Mouse (Mus musculus) ES-E14 (cell line): ENCODE data around the gene Bach1. TPM values are rescaled to one million over a fixed set of nuclear protein-coding genes. Genes with fewer than 3 reads are reported as not detected.

Experiments
- DNase-seq: peaks from one replicate; pipeline ENCODE4 v3.0.0-alpha.2; 2013; ENCODE audit warnings: low read depth, low spot score
- H3K27ac ChIP-seq: 2 replicates; pipeline ENCODE4 v1.5.1; 2012; ENCODE audit warnings: low read depth, mild to moderate bottlenecking, low read length, moderate library complexity, mixed read lengths; ENCODE audit not compliant: poor library complexity, insufficient read depth, severe bottlenecking
- H3K36me3 ChIP-seq: 2 replicates; pipeline ENCODE4 v1.6.1; 2012; ENCODE audit warnings: mild to moderate bottlenecking, low read length, moderate library complexity, mixed read lengths; ENCODE audit not compliant: control insufficient read depth, poor library complexity, insufficient read depth, severe bottlenecking
- H3K4me1 ChIP-seq, 2 experiments: fragments of 150-350 bp in 1 of 2; sonication (generic) in 1 of 2; 2 replicates each; pipeline ENCODE4 v1.6.1; 2012; ENCODE audit warnings: low read length in 2 of 2, mild to moderate bottlenecking in 1 of 2, mixed read lengths in 1 of 2; ENCODE audit not compliant: control insufficient read depth in 2 of 2, insufficient read depth in 2 of 2, poor library complexity in 1 of 2
- H3K4me3 ChIP-seq, 2 experiments: fragments of 150-350 bp in 1 of 2; sonication (generic) in 1 of 2; 2 replicates each; pipeline ENCODE4 v1.5.1; 2012; ENCODE audit warnings: low read length in 2 of 2, low read depth in 1 of 2, mild to moderate bottlenecking in 1 of 2, mixed read lengths in 1 of 2; ENCODE audit not compliant: insufficient read depth in 1 of 2, poor library complexity in 1 of 2, severe bottlenecking in 1 of 2
- H3K9ac ChIP-seq: 2 replicates; pipeline ENCODE4 v1.6.1; 2012; ENCODE audit warnings: low read depth, mild to moderate bottlenecking, low read length, mixed read lengths; ENCODE audit not compliant: poor library complexity, insufficient read depth, severe bottlenecking
- H3K9me3 ChIP-seq: fragments of 150-350 bp; sonication (generic); 2 replicates; pipeline ENCODE4 v1.6.1; 2012; ENCODE audit warnings: low read depth, mild to moderate bottlenecking, low read length; ENCODE audit not compliant: control insufficient read depth, insufficient read depth
- CHD2 ChIP-seq: IDR thresholded peaks from 2 replicates; pipeline ENCODE4 v1.6.1; 2014; ENCODE audit warnings: mild to moderate bottlenecking, low read depth, low read length, inconsistent platforms
- HCFC1 ChIP-seq: IDR thresholded peaks from 2 replicates; pipeline ENCODE4 v1.6.1; 2012; ENCODE audit warnings: low read length, inconsistent platforms, borderline replicate concordance; ENCODE audit not compliant: insufficient read depth
- MAFK ChIP-seq: IDR thresholded peaks from 2 replicates; pipeline ENCODE4 v1.6.1; 2014; ENCODE audit warnings: mild to moderate bottlenecking, low read depth, low read length, inconsistent platforms; ENCODE audit not compliant: insufficient read depth
- ZC3H11A ChIP-seq: IDR thresholded peaks from 2 replicates; pipeline ENCODE4 v1.6.1; 2012; ENCODE audit warnings: low read depth, mild to moderate bottlenecking, inconsistent platforms, low read length, borderline replicate concordance
- ZNF384 ChIP-seq: IDR thresholded peaks from 2 replicates; pipeline ENCODE4 v1.6.1; 2012; ENCODE audit warnings: low read depth, low read length, inconsistent platforms
- in situ Hi-C, 2 experiments: fragments of 600-800 bp; cut with MboI; formaldehyde crosslinking; loops; one replicate each; pipeline ENCODE4 v1.15.1; 2025; ENCODE audit warnings: low sequenced_read_pairs in 2 of 2, inconsistent platforms in 1 of 2; ENCODE audit not compliant: unreplicated experiment in 2 of 2
- total RNA-seq: library from RNA; depleted of rRNA; stranded (reverse); fragments of 300-350 nt; gene quantifications from 2 replicates; pipeline ENCODE4 v1.2.3, GENCODE M21; 2012

The Bach1 gene
- total RNA-seq, 1 experiment: 19.5 TPM

DNA sequence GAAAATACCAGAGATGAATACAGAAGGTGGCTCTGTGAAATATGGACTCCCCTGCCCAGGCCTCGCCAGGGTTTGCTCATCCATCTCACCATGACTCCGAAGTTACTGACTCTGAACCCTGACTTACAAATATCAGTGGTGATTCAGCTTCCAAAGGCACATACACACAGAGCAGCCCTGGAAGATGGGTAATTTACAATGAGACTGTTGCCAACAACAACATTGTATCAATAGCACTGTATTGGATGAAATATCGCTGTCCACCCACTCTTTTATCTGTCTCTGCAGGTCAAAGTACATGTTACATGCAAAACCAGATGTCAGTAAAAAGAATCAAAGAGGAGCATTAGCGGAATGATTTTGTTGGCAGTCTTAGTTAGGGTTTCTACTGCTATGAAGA lies 8.2 kb upstream of the Bach1 start:
- Histone ChIP-seq H3K9ac (no peak overlapping the region), H3K9me3 (no peaks in the 10 kb centered on the region), H3K4me1 (peaks cover 5 to 14% of the 10 kb centered on the region in 2 experiments; a peak in 3 of 4 replicates), H3K36me3 (no peaks in the 10 kb centered on the region), H3K27ac (no peak overlapping the region), H3K4me3 (no peak overlapping the region)
- no peak for DNase-seq
- in situ Hi-C loops: no loop called here
- no peak for TF ChIP-seq CHD2

DNA sequence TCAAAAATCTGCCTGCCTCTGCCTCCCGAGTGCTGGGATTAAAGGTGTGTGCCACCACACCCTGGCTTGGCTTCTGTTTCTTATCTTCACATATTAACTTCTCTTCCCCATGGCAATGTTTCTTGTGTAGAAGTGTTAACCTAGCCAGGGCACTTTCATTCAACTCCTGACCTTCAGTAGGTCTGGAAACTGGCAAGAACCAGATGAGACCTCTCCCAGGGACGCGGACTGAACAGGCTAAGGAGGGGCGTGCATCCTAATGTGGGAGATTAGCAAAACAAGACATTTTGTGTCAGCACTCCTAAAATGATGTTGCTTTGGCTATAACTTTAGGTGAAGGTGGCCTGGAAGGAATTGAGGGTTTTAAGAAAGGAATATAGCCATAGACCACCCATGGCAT lies 7.6 kb upstream of the Bach1 start:
- no peak for TF ChIP-seq HCFC1
- no peak for TF ChIP-seq ZC3H11A
- no peak for TF ChIP-seq MAFK
- no peak for TF ChIP-seq ZNF384
- no peak for TF ChIP-seq CHD2
- H3K27ac ChIP-seq: no peak overlapping the region
- H3K4me3 ChIP-seq: no peak overlapping the region
- DNase-seq: peak; percentile 56
- in situ Hi-C loops: no loop called here
- peaks cover 5 to 14% of the 10 kb centered on the region in 2 experiments; a peak in 3 of 4 replicates for H3K4me1 ChIP-seq
- H3K9ac ChIP-seq: no peak overlapping the region
- no peaks in the 10 kb centered on the region for H3K36me3 ChIP-seq
- H3K9me3 ChIP-seq: no peaks in the 10 kb centered on the region

GRCm38 (mm10) chr16:87692591-87692990 lies 6.2 kb upstream of the Bach1 start:
- DNase-seq: no peak
- no peak overlapping the region for H3K27ac ChIP-seq
- no peak overlapping the region for H3K4me3 ChIP-seq
- no peaks in the 10 kb centered on the region for H3K36me3 ChIP-seq
- H3K9me3 ChIP-seq: no peaks in the 10 kb centered on the region
- peaks cover 5 to 14% of the 10 kb centered on the region in 2 experiments; a peak in 3 of 4 replicates for H3K4me1 ChIP-seq
- no peak overlapping the region for H3K9ac ChIP-seq
- in situ Hi-C loops: no loop called here
- TF ChIP-seq CHD2 (no peak), MAFK (no peak), ZC3H11A (no peak), ZNF384 (no peak), HCFC1 (no peak)

GRCm38 (mm10) chr16:87697707-87698365 lies 909 bp upstream of the Bach1 start:
- no peak for DNase-seq
- no peaks in the 10 kb centered on the region for H3K36me3 ChIP-seq
- H3K4me1 ChIP-seq: peaks cover 8 to 10% of the 10 kb centered on the region in 2 experiments
- no peak for TF ChIP-seq ZC3H11A
- TF ChIP-seq CHD2: no peak
- no peak overlapping the region for H3K9ac ChIP-seq
- in situ Hi-C loops: no loop called here
- H3K4me3 ChIP-seq: peak overlapping the region; percentile 58 to 71
- no peaks in the 10 kb centered on the region for H3K9me3 ChIP-seq
- H3K27ac ChIP-seq: no peak overlapping the region

DNA sequence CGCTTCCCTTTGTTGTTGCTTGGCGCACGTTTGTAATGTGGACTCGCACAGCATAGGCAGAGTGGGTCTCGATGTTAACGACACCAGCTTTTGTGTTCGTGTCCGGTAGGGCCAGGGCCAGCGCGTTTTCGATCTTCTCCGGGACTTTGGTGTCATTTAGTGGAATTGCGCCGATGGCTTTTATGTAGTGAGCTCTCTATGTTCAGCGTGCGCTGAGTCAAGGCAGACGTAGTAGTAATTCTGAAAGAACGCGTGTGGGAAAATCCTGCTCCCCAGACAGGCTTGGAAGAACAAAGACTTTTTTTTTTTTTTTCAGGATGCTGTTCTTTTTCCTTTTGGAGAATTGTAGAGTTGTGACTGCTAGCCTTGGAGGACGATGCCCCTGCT lies 554 bp downstream of the Bach1 start:
- H3K4me3 ChIP-seq: peak overlapping the region; percentile 83 to 93
- peaks cover 8 to 13% of the 10 kb centered on the region in 2 experiments; a peak in 3 of 4 replicates for H3K4me1 ChIP-seq
- TF ChIP-seq HCFC1 (no peak), ZNF384 (peak; percentile 96)
- in situ Hi-C loops: no loop called here
- H3K9me3 ChIP-seq: no peaks in the 10 kb centered on the region
- peak overlapping the region; percentile 91 for H3K9ac ChIP-seq
- peak overlapping the region; percentile 82 for H3K27ac ChIP-seq
- no peak for DNase-seq
- no peaks in the 10 kb centered on the region for H3K36me3 ChIP-seq
